Mouse (Mus musculus) monocyte, adult 5-6 weeks (primary cell): ENCODE data around the gene Ift172. TPM values are rescaled to one million over a fixed set of nuclear protein-coding genes. Genes with fewer than 3 reads are reported as not detected.

ENCODE experiments used
- ATAC-seq: fragments of 153-309, 156-312 bp; replicated peaks from 2 replicates; pipeline ENCODE4 v1.8.0; 2017; ENCODE audit warnings: mild to moderate bottlenecking; ENCODE audit not compliant: low TSS enrichment, insufficient number of reproducible peaks, severe bottlenecking, poor library complexity, low FRiP score
- total RNA-seq: library from RNA; stranded (forward); fragments of 200-1000, 200-491, 200-594 nt; gene quantifications from 3 replicates; pipeline ENCODE4 v1.2.3, GENCODE M21; 2017

Gene Ift172
- total RNA-seq, 1 experiment from 2014 or later: 21.2 TPM

DNA sequence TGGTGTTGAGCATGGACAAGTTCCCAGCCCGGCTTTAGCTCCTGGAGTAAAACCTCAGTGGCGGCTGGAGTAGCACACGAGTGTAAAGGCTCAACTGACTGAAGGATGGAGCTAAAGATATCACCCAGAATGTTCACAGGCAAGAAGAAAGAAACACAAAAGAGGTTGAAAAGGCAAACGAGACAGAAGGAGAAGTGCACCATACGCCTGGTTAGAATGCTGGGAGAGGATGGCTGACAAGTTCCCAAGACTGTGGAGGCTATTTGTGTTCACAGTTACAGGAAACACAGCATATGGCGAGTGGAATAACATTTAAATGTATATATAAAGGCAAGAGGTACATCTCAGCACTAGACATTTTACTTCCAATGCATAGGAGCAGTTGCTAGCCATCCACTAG, 17.9 kb downstream of the Ift172 start:
- no peak for ATAC-seq

DNA sequence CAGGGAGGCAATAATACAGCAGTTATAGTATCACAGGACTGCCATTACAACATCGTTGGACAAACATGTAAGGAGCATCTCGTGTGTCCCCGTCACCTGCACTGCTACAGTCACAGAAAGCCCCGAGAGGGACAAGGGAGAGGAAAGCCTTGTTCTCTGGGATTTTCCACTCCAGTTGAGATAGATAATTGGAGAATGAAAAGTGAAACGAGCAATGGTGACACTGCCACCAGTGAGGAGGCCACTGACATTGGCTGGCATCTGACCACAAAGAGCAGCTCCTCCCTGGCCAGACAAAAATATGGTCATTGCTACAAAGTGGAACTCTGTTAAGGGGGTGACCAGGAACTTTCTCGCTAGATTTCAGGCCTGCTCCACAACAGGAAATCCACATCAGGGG, 23.2 kb downstream of the Ift172 start:
- ATAC-seq: 0 out of 2 replicates have a peak, but pooled peaks have one; percentile 25

DNA sequence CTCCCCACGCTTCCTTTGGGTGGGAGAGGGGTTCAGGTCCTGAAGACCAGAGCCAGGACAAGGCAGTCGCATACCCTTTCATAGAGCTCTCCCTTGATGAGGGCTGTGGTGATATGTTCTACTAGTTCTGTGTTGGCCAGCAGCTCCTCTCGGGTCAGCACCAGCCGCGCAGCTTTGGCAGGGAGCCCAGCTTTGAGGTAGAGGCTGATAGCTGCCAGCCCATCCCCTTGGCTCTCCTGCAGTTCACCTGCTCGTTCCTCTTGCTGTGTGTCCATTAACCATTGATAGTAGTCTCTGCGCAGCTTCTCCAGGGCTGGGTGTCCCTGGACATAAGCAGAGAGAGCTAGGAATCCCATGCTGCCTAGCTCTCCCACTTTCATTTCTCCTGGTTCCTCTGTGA, 24.8 kb downstream of the Ift172 start:
- ATAC-seq: no peak

DNA sequence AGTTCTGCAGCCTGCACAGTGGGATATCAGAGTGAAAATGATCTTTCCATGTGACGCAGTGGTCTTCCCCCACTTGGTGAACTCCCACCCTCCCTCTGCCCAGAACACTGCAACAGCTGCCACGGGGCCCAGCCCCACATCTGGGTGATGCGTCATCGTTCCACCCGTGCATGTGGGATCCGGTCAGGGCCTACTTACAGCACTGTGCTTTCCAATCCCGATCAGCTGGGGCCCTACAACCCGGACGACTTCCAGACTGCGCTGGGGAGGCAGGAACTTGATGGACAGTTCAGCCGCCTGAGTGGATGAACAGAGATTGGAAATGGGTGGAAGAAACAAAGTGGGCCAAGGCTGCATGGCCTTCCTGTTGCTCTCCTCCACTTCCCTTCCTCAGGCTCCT, 33.3 kb downstream of the Ift172 start:
- ATAC-seq: no peak

- ATAC-seq: peak; percentile 69
These were observed 34.9 kb downstream of the Ift172 start for GRCm38 (mm10) chr5:31255971-31256370.

- no peak for ATAC-seq
These were observed 35.5 kb downstream of the Ift172 start for GRCm38 (mm10) chr5:31255381-31255780.

DNA sequence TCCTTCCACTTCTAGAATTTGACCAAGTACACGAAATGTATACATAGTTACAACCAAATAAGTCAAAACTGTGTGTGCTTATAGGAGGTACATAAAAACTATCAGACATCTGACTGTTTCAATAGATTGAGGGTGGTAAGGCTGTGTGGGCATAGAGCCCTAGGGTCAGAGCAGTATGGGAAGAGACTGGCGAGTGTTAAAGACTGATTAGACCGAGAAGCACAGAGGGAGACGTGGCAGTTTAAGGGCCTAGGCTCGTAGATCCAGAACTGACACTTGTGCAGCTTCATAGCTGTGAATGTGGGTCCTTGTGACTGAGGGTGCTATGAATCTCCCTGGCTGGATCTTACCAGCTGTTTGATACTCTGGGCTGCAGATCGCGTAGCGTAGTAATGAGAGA, 36.0 kb downstream of the Ift172 start:
- no peak for ATAC-seq

- no peak for ATAC-seq
These were observed 36.5 kb downstream of the Ift172 start for GRCm38 (mm10) chr5:31254452-31254851.

DNA sequence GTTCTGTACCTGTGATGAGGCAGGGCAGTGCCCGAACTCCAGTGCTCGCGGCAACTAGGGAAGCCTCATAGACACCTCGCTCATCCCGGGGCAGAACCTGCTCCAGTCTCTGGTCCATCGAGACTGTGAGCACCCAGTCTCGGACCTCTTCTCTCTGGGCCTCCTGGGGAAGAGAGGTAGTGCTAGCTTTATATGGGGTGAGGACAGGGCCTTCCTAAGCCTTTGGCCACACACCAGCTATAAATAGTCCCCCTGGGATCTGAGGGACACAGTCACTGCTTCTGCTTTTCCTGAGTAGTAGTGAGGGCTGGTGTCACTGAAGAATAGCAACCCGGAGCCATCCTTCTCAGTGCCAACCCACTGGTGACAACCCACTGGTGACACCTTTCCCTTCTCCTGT, 37.1 kb downstream of the Ift172 start:
- ATAC-seq: no peak

- no peak for ATAC-seq
These were observed 37.9 kb downstream of the Ift172 start for GRCm38 (mm10) chr5:31252795-31253545.

GRCm38 (mm10) chr5:31252151-31252550, 38.8 kb downstream of the Ift172 start:
- ATAC-seq: no peak

DNA sequence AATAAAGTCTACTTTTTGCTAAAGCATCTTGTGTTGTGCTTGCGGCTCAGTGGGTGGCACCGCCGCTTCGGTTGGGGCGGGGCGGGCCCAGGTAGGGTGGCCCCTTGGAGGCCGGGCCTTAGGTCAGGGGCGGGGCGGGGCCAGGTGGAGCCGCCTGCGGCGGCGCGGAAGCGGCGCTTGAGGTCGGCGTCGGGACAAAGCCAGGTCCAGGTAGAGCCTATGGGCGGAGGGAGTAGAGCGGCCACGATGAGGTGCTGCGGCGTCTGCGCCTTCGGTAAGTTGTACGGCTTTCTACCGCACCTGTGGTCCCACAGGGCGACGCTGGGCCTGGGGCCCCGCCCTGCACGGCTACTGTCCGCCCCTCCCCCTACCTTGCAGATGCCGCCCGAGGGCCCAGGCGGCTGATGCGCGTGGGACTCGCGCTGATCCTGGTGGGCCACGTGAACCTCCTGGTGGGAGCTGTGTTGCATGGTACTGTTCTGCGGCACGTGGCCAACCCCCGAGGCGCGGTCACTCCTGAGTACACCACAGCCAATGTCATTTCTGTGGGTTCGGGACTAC, 39.3 kb downstream of the Ift172 start, which contains the start of gene Krtcap3:
Gene Krtcap3 (plus strand): TSS at position 151 of the 561 bp plus-strand sequence.
- no peak for ATAC-seq

- ATAC-seq: no peak
These were observed 40.2 kb downstream of the Ift172 start for GRCm38 (mm10) chr5:31250716-31251115.

GRCm38 (mm10) chr5:31242191-31242590, 48.7 kb downstream of the Ift172 start:
- no peak for ATAC-seq

DNA sequence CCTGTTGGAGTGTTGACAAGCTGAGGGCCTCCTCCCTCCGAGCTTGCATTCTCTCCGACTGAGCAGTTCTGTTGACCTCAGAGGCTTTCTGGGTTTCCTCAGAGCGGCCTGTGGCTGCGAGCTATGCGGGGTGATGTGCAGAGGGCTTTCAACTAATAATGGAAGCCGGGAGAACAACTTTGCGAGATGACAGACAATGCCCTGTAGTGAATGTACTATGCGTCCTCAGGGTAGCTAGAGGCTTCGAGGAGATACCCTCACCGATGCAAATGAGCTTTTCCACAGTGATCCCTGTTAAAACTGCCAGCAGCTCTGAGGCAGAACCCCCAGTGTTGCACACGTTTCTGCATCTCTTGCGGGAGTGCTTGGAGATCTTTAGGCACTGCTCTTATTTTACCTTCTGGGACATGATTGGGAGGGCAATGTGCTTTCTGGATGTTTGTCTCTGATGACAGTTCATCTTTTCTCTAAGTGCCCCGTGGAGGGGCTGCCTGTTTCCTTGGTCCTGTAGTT, 49.3 kb downstream of the Ift172 start:
- ATAC-seq: no peak

DNA sequence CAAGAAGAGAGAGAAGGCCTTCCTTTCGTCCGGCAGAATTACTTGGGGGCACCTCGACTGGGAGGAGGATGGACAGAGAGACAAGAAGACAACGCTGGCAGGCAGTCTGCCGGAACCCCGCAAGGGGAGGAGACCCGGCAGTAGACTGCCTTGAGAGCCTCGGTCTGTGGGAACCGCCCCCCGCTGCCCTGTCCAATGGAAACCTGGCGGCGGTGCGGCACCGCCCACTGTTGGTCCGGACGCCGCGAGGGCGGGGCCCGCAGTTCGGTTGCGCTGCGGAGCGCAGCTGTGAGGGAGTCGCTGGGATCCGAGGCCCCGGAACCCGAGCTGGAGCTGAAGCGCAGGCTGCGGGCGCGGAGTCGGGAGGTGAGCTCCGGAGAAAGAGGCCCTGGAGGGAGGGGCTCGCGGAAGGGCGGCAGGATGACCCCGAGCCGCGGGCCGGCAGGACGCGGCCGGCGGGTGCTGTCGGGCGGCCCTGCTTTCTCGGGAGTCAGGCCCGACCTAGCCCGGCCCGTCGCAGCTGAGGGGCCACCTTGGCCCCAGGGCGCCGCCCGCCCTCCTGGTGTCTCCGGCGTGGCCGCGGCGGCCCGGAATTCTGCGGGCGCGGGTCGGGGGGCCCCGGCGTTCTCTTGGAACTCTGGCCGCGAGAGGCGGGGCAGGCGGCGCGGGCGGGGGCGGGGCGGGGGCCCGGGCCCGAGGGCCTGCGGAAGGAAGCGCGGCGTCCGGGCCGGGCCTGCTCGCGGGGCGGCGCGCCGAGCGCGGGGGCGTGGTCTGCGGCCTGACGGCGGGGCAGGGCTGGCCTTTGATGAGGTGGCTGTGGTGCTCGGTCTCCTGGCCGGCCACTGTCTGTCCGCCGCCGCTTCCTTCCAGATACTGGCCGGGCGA, 50.0 kb downstream of the Ift172 start, which contains the start of the genes Nrbp1 and Gm9970:
Gene Nrbp1 (plus strand): TSS at position 228 of the 885 bp plus-strand sequence.
Gene Gm9970 (minus strand): TSS at position 596 of the 885 bp plus-strand sequence.
- ATAC-seq: peak; percentile 97

DNA sequence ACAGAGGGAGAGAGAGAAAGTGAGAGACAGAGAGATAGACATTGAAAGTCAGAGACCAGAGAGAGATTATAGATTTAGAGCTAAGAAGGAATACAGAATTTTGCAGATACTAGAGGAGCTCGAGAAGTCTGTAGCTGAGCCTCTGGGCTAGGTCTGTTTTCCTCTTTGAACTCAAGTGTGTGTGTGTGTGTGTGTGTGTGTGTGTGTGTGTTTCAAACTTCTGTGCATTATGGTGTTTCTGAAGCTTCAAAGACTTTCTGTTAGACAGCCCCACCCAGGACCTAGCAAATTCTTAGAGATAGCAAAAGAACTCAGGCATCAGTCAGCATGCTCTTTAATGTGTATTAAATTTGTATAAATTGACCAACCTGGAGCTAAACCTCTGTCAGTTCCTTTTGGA, 64.3 kb downstream of the Ift172 start:
- no peak for ATAC-seq

DNA sequence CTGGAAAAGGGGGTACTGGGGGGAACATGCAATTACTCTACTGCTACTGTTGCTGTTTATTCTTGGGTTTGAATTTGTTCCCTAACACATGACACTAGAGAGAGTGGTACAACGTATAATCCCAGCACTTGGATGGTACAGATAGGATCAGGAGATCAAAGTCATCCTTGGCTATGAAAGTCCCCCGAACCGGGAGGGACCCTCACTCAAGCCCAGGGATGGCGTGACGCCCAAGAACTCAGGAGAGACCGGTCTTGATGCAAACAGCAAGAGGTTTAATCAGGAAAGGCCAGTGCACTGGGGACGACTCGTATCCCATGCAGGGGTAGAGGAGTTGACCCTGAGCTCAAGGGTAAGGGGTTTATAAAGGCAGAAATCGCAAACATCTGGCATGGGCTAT, 68.2 kb downstream of the Ift172 start:
- no peak for ATAC-seq

GRCm38 (mm10) chr5:31221304-31221945, 69.5 kb downstream of the Ift172 start:
- ATAC-seq: no peak
